Mouse (Mus musculus) heart, embryonic 12.5 days (tissue): ENCODE measurements around the gene Slc25a44. TPM values are rescaled to one million over a fixed set of nuclear protein-coding genes. Genes with fewer than 3 reads are reported as not detected.

Experiments used
- ATAC-seq: fragments of 200-750 bp; cut with Nextera tagmentation; 2 replicates; pipeline ENCODE4 v1.8.0; 2017; ENCODE audit warnings: moderate TSS enrichment, moderate library complexity; ENCODE audit not compliant: insufficient number of reproducible peaks, low FRiP score
- H3K27ac ChIP-seq: fragments of 300-500 bp; sonication (generic); 2 replicates; pipeline ENCODE4 v1.5.1; 2016; ENCODE audit warnings: mild to moderate bottlenecking, moderate library complexity; ENCODE audit not compliant: poor library complexity, severe bottlenecking
- H3K27me3 ChIP-seq: fragments of 300-500 bp; sonication (generic); replicated peaks from 2 replicates; pipeline ENCODE4 v1.6.1; 2016; ENCODE audit warnings: mild to moderate bottlenecking, moderate library complexity
- H3K36me3 ChIP-seq: fragments of 300-500 bp; sonication (generic); 2 replicates; pipeline ENCODE4 v1.6.1; 2016; ENCODE audit warnings: mild to moderate bottlenecking, moderate library complexity
- H3K4me1 ChIP-seq: fragments of 300-500 bp; sonication (generic); replicated peaks from 2 replicates; pipeline ENCODE4 v1.6.1; 2016; ENCODE audit warnings: mild to moderate bottlenecking
- H3K4me2 ChIP-seq: fragments of 300-500 bp; sonication (generic); 2 replicates; pipeline ENCODE4 v1.6.1; 2016; ENCODE audit warnings: mild to moderate bottlenecking, moderate library complexity
- H3K4me3 ChIP-seq: fragments of 300-500 bp; sonication (generic); 2 replicates; pipeline ENCODE4 v1.5.1; 2016; ENCODE audit warnings: mild to moderate bottlenecking
- H3K9ac ChIP-seq: fragments of 300-500 bp; sonication (generic); 2 replicates; pipeline ENCODE4 v1.6.1; 2016; ENCODE audit warnings: mild to moderate bottlenecking, moderate library complexity
- H3K9me3 ChIP-seq: fragments of 300-500 bp; sonication (generic); replicated peaks from 2 replicates; pipeline ENCODE4 v1.6.1; 2016; ENCODE audit warnings: mild to moderate bottlenecking, moderate library complexity
- WGBS: fragments of 180-500 bp; shearing (Covaris S2); methylation state at CpG from one replicate; pipeline ENCODE4 v1.1.7; 2016; 5-methylcytosine and 5-hydroxymethylcytosine counted together
- polyA plus RNA-seq: library from polyadenylated mRNA; unstranded; fragments of >200 nt; fragmentation: Nextera tagmentation; extraction: Ambion mirVana; gene quantifications from 2 replicates; pipeline ENCODE4 v1.2.1, GENCODE M21; 2016

Gene Slc25a44
- polyA plus RNA-seq, 1 experiment from 2014 or later, result 14.1 TPM

DNA sequence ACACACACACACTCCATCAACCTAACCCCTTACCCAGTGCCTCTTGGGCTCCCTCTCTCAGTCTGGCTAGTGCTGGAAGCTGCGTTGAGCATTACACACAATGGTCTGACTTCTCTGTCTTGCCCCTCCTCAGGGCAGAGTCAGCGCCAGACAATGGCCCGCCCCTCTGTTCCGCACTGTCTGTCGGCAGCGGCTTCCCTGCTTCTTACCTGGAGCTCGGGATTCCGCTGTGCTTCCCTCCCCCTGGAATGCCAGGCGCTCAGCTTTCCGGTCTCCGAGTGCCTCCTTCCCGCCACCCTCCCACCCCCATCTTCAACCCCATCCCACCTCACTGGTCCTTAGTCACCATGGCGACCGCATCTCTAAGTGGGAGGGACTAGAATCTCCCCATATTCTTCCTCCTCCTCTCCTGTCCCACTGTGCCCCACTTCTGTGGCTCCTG is 33.9 kb upstream of the Slc25a44 start:
- Histone ChIP-seq H3K36me3 (no peaks in the 10 kb centered on the region), H3K9ac (no peak overlapping the region)

DNA sequence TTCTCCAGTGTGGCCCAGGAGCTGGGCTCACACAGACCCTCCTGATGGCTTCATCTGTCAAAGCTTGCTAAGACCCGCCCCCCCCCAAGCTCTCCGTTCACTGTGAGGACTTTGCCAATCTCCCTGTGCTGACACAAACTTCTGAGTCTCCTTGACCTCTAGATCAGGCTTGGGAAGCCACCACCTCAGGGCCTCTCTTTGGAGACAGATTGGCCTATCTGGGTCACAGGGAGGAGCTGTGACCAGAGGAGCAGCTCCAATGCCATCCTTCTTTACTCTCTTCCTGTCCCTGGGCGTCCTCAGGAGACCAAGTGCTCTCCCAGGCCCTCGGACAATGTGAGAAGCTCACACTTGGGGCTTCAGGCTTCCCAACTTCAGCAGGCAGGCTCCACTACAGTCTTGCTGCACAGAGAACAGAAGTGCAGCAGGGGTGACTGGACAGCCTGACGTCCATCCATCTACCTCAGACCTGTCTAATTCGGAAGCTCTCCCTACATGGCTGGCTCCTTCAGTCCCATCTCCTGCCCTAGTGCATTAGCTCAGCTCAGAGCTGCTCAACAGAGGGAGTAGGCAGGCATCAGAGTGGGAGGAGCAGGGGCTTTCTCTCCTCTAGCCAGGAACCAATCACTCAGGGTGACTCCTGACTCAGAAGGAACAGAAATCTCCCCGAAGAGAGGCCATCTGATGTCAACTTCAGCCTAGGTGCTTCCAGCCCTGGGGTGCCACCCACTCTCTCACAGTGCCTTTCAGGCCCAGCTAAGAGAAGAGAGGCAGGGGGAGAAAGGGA is 32.0 kb upstream of the Slc25a44 start:
- Histone ChIP-seq H3K4me2 (no peak overlapping the region), H3K27ac (no peak overlapping the region), H3K36me3 (no peaks in the 10 kb centered on the region), H3K27me3 (peaks cover 96% of the 10 kb centered on the region), H3K9ac (no peak overlapping the region), H3K9me3 (no peaks in the 10 kb centered on the region), H3K4me1 (peaks cover 22% of the 10 kb centered on the region), H3K4me3 (no peak overlapping the region)
- ATAC-seq, result no peak
- 51% methylated on average over 7 of the region's 7 CpGs for WGBS

More for the DNA sequence above, 33.9 kb upstream of the Slc25a44 start:
- Histone ChIP-seq H3K9me3 (no peaks in the 10 kb centered on the region), H3K27me3 (peaks cover 77% of the 10 kb centered on the region), H3K4me2 (peak overlapping the region; percentile 25), H3K4me1 (peaks cover 22% of the 10 kb centered on the region), H3K4me3 (0 out of 2 replicates have a peak overlapping the region, but pooled peaks have one; percentile 12), H3K27ac (no peak overlapping the region)
- no peak for ATAC-seq
- WGBS, result 7% methylated on average over 14 of the region's 14 CpGs

DNA sequence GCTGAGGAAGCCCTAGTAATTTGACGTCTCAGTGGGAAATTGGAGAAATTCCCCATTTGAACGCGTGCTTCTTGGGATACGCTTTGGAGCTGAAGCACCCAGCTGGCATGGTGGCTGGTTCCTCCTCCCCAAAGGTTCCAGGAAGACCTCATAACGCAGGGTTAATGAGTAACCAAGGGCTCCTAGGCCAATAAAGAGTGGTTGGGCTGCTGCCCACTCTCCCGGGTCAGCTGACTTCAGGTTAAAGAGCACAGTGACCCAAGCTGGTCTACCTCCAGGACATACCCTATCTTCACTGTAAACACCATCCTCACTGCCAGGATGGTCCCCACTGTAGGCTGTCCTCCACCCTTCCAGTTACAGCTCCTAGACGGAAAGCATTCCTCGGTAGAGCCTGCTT is 31.4 kb upstream of the Slc25a44 start:
- Histone ChIP-seq H3K4me1 (peaks cover 19% of the 10 kb centered on the region), H3K9me3 (no peaks in the 10 kb centered on the region), H3K27ac (no peak overlapping the region), H3K4me3 (no peak overlapping the region), H3K36me3 (no peaks in the 10 kb centered on the region), H3K4me2 (no peak overlapping the region), H3K9ac (no peak overlapping the region), H3K27me3 (peaks cover 96% of the 10 kb centered on the region)
- 82% methylated on average over 8 of the region's 8 CpGs for WGBS
- ATAC-seq, result no peak

DNA sequence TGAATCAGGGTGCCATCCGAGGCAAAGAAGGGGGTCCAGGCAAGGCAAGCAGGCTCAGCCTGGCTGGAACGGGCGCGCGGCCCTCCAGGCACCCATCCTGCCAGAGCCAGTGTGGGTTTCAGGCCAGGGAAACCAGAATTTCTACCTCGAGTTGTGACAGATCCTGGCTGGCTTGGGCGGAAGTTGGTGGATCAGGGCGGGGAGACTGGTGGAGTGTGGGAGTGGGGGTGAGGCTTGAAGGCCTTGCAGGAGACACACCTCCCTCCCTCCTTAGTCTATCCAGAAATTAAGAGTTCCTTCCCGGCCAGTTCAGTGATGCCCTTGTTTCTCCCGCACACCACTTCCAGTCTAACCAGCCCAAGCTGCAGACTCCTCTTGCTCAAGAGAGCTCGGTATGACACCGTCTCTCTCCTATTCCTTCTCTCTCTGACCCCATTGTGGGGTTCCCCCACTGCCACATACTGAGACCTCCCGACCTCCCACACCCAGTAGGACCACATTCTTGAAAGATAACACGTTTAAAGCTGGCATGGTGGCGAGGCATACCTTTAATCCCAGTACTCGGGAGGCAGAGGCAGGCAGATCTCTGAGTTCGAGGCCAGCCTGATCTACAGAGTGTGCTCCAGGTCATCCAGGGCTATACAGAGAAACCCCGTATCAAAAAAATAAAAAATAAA is 30.8 kb upstream of the Slc25a44 start:
- Histone ChIP-seq H3K27ac (no peak overlapping the region), H3K4me3 (no peak overlapping the region)
- WGBS, result 60% methylated on average over 18 of the region's 18 CpGs

DNA sequence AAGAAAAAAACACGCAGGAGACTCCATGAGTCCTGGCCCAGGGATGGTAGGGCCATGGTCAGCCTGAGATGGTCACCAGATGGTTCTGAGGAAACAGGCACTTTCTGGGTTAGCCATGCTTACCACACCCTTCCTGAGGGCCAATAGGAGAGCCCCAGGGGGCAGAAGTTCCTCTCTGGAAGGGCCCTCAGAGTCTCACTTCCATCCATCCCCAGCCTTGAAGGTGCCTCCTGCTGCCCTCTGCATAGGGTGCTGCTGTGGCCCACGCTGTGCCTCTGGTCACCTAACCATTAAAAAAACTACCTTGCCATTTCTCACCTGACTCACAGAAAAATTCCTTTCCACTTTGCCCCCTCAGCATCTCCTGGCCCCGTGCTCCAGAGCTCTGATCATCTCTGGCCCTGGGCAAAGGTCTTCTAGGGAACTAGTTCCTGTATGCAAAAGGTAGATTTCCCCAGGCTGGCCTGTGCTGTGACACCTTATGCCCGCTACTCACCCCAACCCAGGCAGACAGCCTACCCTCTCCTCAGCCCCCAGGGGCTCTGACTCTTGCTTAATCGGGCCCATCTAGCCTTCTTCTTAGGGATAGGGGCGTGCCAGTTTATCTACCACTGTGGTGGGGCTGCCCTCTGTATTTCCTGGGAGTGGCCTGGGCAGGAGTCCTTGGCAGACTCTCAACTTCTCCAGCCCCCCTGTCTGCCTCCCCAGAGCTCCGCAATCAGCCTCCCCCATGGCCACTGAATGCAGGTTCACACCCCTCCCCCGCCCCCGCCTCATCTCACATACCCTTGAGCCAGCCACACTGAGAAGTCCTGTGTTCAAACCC is 30.0 kb upstream of the Slc25a44 start:
- H3K9ac ChIP-seq, result 0 out of 2 replicates have a peak overlapping the region, but pooled peaks have one; percentile 33
- peaks cover 96% of the 10 kb centered on the region for H3K27me3 ChIP-seq
- peaks cover 23% of the 10 kb centered on the region for H3K4me1 ChIP-seq
- 44% methylated on average over 9 of the region's 9 CpGs for WGBS
- H3K36me3 ChIP-seq, result no peaks in the 10 kb centered on the region
- ATAC-seq, result no peak
- H3K9me3 ChIP-seq, result no peaks in the 10 kb centered on the region
- no peak overlapping the region for H3K4me3 ChIP-seq
- no peak overlapping the region for H3K4me2 ChIP-seq
- no peak overlapping the region for H3K27ac ChIP-seq

More for the DNA sequence above, 30.8 kb upstream of the Slc25a44 start:
- Histone ChIP-seq H3K9ac (0 out of 2 replicates have a peak overlapping the region, but pooled peaks have one; percentile 33), H3K27me3 (peaks cover 96% of the 10 kb centered on the region), H3K36me3 (no peaks in the 10 kb centered on the region), H3K4me1 (peaks cover 17% of the 10 kb centered on the region), H3K9me3 (no peaks in the 10 kb centered on the region), H3K4me2 (no peak overlapping the region)
- ATAC-seq, result no peak

DNA sequence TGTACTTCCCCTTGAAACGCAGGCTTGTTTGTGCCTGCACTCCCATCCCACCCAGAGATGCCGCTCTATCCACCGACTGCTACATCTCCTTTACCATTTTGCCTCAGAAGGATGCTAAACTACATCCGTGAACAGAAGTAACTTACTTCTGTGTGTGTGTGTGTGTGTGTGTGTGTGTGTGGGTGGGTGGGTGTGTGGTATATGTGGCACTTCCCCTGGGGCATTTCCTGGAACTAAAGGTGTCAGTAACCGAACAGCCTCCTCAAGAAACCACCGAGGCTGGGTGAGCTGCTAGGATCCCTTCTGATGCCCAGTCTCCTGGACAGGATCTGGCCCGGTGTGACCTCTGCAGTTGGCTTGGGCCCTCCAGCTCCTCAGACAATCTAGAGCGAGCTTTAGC is 29.0 kb upstream of the Slc25a44 start:
- H3K27ac ChIP-seq, result no peak overlapping the region
- no peak overlapping the region for H3K4me3 ChIP-seq
- no peak overlapping the region for H3K4me2 ChIP-seq
- no peaks in the 10 kb centered on the region for H3K36me3 ChIP-seq
- H3K27me3 ChIP-seq, result peaks cover 96% of the 10 kb centered on the region
- no peak overlapping the region for H3K9ac ChIP-seq
- 73% methylated on average over 8 of the region's 8 CpGs for WGBS
- ATAC-seq, result no peak
- H3K4me1 ChIP-seq, result peaks cover 33% of the 10 kb centered on the region
- H3K9me3 ChIP-seq, result no peaks in the 10 kb centered on the region

DNA sequence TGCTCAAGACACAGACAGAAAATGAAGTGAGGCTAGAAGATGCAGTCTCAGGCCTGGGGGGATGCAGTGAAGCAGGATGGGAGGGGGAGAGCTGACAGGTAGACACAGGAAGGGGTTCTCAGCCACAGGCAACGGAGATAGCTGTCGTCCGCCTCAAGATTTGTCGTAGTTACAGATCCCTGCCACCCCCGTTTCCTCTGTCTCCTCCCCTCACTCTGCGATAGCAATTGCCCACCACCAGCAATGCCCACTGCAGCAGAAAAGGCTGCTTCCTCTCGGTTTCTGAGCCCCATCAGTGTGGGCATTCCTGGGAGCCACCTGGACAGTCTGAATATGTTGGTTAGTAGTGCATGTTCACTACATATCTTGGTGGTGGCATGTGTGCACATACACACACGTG is 28.4 kb upstream of the Slc25a44 start:
- no peaks in the 10 kb centered on the region for H3K9me3 ChIP-seq
- H3K4me2 ChIP-seq, result no peak overlapping the region
- H3K9ac ChIP-seq, result no peak overlapping the region
- no peak for ATAC-seq
- H3K27ac ChIP-seq, result no peak overlapping the region
- H3K4me1 ChIP-seq, result peaks cover 29% of the 10 kb centered on the region
- peaks cover 93% of the 10 kb centered on the region for H3K27me3 ChIP-seq
- no peak overlapping the region for H3K4me3 ChIP-seq
- H3K36me3 ChIP-seq, result no peaks in the 10 kb centered on the region
- WGBS, result 44% methylated on average over 8 of the region's 8 CpGs

DNA sequence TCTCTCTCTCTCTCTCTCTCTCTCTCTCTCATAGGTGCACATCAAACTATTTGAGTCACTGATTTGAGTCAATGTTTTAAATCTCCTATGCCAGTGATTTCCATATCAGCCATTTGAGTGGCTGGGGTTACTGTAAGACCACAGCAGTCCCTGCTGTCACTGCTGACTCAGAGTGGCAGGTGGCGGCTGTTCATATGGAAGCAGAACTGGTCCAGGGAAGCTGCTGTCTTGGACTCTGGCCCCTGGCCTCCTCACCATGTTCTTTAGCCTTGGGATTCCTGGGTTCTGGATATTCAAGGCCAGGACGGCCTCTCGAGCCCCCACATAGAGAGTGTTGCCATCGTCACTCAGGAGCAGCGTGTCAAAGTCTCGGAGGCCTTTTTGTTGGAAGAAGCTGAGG is 27.8 kb upstream of the Slc25a44 start:
- Histone ChIP-seq H3K27me3 (peaks cover 86% of the 10 kb centered on the region), H3K27ac (no peak overlapping the region), H3K4me3 (no peak overlapping the region), H3K4me2 (no peak overlapping the region), H3K4me1 (peaks cover 35% of the 10 kb centered on the region), H3K9ac (no peak overlapping the region), H3K9me3 (no peaks in the 10 kb centered on the region), H3K36me3 (no peaks in the 10 kb centered on the region)
- 64% methylated on average over 6 of the region's 6 CpGs for WGBS
- no peak for ATAC-seq

DNA sequence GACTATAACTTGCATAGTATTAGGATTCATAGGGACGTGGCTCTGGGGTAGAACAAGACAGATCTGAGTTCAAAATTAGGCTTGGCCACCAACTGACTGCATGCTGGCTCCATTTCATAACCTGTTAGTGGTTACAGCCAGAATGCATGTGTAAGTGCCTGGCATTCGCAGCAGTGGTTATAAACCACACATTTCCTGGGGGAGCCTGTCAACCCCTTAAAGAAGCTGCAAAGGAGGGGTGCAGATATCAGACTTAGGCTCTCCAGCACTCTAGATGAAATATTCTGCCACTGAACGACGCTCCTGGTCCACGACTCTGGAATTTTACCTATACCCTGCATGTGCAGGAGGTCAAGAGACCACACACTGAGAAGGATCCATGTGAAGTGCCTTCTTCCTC is 27.3 kb upstream of the Slc25a44 start:
- no peak overlapping the region for H3K4me3 ChIP-seq
- 68% methylated on average over 5 of the region's 5 CpGs for WGBS
- H3K9ac ChIP-seq, result no peak overlapping the region

DNA sequence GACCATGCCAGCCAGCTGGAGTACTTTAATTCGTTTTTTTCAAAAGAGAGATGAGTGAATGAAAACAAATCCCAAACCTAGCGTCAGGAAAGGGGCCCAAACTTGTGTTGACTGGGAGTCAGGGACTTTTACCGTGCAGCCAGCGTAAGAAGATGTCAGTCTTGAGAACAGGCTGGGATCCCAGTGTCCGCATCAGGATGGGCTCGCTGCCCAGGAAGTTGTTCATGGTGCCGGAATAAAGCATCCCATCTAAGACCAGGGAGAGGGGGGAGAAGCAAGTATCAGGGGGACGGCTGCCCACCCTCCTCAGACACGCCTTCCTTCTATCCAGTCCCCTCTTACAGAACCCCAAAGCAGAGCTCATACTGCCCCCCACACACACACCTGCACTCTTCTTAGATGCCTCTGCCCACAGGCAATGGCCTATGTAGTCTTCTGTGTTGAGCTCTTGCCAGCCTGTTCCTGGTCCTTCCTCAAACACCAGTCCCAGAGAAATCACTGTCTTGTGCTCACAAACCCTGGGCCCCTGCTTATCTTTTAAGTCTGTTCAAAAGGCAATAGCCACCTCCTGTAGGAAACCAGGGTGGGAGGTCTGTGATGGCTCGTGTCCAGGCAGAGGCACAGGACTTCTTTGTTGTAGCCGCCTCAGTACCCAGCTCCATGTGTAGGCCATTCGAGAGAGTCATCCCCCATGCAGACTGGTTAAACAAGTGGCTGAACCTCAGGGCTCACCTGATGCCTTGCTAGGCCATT is 25.6 kb upstream of the Slc25a44 start:
- ATAC-seq, result no peak
- Histone ChIP-seq H3K9me3 (no peaks in the 10 kb centered on the region), H3K4me1 (peaks cover 34% of the 10 kb centered on the region), H3K4me2 (no peak overlapping the region), H3K9ac (no peak overlapping the region), H3K27ac (no peak overlapping the region), H3K4me3 (no peak overlapping the region), H3K27me3 (peaks cover 74% of the 10 kb centered on the region), H3K36me3 (no peaks in the 10 kb centered on the region)
- WGBS, result 67% methylated on average over 12 of the region's 12 CpGs

More for the DNA sequence above, 27.3 kb upstream of the Slc25a44 start:
- Histone ChIP-seq H3K27ac (no peak overlapping the region), H3K4me1 (peaks cover 38% of the 10 kb centered on the region), H3K4me2 (no peak overlapping the region), H3K27me3 (peaks cover 82% of the 10 kb centered on the region), H3K36me3 (no peaks in the 10 kb centered on the region), H3K9me3 (no peaks in the 10 kb centered on the region)
- no peak for ATAC-seq
